Mouse (Mus musculus) CD4-positive helper T cell, adult 2 months (primary cell): ENCODE measurements around the gene Olfr12.
A peak's percentile ranks its signal among the peaks of the same experiment; 100 is the strongest.

Experiments used
- DNase-seq: peaks from one replicate; pipeline ENCODE4 v3.0.0-alpha.2; 2012; ENCODE audit warnings: low read depth, missing footprints, low spot score

Gene Olfr12

DNA sequence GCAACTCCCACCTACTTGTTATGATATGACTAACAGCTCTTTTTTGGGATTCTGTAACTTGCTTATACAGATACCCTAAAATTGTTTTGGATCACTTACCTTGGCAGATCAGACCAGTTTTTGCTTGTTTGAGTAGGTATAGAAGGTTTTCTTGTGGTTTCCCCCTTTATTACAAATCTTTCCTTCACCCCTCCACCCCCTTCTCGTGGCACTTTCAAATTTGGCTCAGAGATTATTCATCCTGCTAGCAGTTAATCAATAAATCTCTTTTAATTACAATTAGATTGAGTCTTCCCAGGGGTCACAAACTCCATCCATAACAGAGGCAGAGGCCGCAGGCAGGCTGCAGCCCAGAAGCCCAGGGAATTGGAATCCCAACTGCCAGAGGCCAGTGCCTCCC is at the start of gene Olfr12:
TSS of gene Olfr12 (plus strand) at position 301 of the 400 bp plus-strand sequence.
- DNase-seq, result no peak

DNA sequence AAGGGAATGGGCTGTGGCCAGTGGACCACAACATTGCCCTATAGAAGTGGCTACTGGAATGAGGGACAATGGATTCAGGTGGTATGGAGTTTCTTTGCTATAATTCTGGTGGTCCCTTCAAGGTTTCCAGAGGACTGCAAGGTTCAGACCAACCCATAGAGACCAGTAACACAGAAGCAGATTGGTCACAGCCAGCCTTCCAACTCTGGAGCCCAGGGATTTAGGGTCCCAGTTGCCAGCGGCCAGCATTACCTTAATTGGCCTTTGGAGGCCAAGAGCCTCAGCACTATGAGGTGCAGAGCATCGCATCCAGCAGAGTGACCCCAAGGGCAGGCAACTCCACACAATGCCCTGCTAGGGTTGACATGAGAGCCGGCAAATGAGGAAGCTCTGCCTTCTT is 46.6 kb upstream of the Olfr12 start, which contains the start of gene Olfr1413:
TSS of gene Olfr1413 (plus strand) at position 301 of the 400 bp plus-strand sequence.
- no peak for DNase-seq

DNA sequence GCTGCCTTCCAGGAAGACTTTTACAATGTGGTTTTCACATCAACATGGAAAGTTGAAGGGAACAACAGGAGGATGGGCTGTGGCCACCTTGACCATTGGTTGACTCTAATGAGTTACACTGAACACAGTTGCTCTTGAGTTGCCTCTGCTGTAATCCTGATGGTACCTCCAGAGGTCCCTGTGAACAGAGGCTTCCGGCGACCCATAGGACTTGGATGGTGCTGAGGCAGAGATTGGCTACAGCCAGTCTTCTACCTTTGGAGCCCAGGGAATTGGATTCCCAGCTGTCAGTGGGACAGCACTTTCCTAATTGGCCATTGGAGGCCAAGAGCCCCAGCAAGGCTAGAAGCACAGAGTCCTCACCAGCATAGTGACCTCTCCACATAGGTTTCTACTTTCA is 32.1 kb upstream of the Olfr12 start, which contains the start of gene Olfr1412:
TSS of gene Olfr1412 (plus strand) at position 301 of the 400 bp plus-strand sequence.
- DNase-seq, result no peak

DNA sequence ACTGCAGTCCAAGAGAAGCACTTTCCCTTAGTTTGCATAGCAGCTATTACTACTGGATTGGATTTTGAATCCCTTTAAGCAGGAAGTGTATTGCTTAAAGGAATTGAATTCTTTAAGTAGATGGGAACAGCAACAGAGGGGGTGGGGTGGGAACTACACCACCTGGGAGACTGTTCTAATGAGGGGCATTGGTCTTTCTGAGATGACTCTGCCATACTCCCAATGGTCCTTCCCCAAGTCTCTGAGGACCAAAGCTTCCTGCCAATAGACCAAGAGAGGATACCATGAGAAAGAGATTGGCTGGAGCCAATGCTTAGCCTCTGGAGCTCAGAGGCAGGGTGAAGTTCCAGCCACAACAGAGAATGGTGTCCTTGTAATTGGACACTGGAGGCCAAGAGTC is 23.5 kb upstream of the Olfr12 start, which contains the start of gene Olfr1411:
TSS of gene Olfr1411 (plus strand) at position 301 of the 400 bp plus-strand sequence.
- no peak for DNase-seq

DNA sequence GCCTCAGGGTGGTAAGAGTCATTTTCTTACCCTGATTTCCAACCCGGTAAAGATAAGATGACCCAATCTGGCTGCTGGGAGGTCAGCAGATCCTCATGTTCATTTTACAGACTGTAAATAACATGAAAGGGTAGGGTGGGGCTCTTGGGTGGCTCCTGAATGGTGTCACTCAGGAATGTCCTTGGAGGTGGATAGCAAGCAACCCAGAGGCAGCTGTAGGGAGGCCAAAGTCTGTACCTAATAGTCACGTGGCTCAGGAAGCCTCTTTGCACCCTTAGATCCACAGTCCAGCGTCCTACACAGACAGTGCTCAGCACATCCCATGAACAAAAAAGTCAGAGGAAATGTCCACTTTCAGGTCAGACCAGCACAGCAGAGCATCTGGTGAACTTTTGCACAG is 21.6 kb upstream of the Olfr12 start:
- DNase-seq, result no peak

DNA sequence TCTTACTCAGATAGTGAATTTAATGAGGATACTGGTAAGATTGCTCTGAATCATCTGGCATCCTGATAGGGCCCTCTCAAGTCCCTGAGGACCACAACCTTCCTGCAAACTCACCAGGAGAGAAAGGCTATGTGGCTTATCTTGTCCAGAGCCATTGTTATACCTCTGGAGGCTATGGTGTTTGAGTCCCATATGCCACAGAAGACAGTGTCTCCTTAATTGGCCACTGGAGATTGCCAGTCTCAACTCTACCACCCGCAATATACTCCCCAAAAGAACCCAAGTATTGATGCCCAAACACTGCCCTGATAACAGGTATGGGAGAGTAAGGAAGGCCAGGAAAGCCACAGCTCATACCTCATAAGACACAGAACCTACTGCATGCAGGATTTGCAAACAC is 12.1 kb upstream of the Olfr12 start, which contains the start of gene Olfr1410:
TSS of gene Olfr1410 (plus strand) at position 301 of the 400 bp plus-strand sequence.
- DNase-seq, result no peak

DNA sequence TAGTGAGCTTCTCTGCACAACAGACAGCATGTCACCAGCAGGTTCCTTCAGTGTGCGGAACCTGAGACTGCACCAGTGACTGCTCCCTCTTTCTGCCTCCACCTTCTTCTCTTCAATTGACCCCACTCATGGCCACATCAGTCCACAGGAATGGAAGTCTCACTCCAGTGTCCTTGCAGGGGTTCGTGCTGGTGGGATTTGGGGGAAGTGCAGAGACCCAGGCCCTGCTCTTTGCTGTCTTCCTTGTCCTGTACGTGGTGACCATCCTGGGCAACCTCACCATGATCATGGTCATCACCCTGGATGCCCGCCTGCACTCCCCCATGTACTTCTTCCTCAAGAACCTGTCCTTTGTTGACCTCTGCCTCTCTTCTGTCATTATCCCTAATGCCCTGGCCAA is 9.9 kb upstream of the Olfr12 start:
- no peak for DNase-seq

DNA sequence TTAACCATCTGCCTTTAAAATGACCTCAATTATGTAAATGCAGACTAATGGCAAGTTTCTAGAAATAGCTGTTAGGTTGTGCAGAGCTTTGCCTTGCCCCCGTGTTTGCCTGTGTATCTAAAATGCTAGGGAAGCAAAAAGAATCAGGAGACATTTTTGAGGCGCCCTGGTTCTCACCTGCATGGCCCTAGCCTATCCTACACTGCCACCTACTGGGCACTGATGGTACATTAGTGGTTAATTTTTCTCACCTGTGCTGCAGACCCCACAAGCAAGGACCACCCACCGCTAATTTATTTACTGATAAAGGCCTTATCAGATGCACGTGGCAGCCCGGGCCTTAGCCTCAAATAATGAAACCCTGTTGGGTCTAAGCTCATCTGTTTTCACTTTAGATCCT is 6.6 kb upstream of the Olfr12 start:
- DNase-seq, result peak; percentile 51

DNA sequence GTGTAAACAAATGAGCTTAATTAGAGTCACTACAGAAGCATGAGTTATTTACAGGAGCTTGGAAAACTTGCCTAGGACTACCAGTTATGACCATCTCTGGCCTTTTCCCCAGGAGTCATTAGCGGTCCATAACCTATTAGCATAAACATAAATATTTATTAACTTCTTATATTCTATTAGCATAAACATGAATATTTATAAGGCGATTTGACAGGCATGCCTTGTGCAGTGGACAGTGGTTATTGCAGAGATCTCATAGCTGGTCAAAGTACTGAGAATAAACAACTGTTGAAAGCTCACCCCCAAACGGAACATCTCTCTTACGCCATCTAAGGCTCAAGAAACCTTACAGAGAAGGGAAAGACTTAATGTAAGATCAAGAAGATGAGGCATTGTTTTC is 4.4 kb upstream of the Olfr12 start:
- DNase-seq, result no peak

DNA sequence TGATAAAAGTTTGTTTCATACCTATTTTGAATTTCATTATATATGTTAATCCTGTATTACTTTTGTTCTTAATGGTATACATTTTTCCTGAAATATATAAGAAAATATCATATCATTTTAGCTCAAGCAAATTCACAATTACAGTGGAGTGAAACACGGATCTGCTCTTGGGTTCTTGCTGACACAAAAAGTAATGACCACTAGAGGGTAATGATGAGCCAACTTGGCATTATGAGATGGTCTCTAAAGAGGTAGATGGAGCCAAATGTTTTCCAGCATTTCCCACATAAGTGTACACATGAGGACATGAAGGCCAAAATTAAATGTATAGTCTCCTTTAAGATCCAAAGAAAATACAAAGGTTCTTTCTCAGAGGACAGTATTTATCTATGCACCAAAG is 3.1 kb upstream of the Olfr12 start:
- DNase-seq, result no peak

DNA sequence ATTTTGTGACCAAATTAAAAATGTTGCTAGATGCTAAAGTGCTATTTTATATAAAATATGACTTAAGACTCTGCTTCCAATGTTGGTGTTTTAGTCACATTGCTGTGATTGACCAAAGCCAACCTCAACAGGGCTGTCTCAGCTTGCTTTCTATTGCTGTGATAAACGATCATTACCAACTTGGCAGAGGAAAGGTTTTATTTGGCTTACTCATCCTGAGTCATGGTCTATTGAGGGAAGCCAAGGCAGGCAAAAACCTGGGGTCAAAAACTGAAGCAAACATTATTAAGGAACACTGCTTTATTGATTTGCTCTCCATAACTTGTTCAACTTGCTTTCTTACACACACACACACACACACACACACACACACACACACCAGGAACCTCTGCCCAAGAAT is 1.5 kb upstream of the Olfr12 start:
- no peak for DNase-seq

DNA sequence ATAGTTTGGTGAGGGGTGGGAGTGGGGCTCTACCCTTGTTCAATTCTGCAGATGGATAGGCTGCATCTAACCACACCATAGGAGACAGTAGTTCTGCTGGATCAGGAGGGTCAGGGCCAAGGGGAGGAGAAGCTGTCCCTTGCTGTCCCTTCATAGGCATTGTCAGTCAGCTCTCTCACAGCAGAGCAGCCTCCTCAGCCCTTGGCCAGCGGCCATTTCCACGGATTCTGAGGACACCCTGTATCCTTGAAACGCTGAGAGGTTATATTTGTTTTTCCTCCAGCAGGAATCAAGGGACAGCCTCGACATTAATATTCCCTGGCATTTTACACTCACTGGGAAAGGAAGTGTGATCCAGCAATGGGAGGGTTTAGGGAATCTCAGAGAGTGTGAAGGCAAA is 772 bp downstream of the Olfr12 start:
- no peak for DNase-seq

DNA sequence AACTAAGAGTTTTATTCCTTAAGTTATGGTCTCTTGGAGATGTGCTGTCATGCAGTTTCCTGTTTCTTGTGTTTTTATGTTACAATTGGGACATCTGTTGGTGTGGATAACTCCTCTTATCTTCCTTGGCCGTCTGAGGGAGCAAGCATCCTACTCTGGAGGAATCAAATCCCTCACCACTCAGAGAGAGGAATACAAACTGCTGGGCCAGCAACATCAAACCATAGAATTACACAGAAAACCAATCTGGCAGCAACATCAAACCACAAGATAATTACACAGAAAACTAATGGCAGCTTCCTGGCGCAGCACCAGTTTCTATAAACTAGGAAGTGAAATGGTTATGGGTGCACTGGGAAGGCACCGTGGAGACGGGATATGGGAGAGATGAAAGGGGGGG is 10.6 kb downstream of the Olfr12 start:
- DNase-seq, result no peak

DNA sequence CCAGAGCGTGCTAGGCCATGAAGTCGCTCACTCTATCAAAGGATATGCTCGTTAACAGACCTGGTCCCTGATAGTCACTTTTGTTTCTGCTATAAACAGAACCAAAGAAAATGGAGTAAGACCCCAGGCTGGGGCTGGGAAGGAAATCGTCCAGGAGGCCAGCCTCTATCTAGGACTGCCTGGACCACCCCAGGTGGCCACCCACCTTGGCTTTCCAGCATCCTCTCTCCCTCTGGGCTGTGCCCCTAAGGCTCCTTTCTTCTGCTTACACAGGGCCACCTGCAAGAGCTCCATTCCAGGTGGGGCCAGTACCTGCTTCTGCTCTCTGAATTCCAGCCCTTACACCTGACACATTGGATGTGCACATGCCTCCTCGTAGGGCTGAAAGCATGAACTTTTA is 14.6 kb downstream of the Olfr12 start:
- DNase-seq, result no peak

DNA sequence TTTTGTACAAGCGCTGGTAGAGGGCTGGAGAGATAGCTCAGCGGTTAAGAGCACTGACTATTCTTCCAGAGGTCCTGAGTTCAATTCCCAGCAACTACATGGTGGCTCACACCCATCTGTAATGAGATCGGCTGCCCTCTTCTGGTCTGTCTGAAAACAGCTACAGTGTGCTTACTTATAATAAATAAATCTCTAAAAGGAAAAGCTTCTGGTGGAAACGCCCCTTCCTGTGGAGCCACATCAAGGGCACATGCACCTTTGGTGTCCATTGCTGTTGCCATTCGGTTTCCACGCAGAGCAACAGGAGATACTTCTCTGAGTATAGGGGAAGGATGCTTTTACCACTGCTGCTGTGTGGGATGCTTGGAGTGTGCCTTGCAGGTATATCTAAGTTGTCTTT is 15.4 kb downstream of the Olfr12 start:
- peak; percentile 71 for DNase-seq

DNA sequence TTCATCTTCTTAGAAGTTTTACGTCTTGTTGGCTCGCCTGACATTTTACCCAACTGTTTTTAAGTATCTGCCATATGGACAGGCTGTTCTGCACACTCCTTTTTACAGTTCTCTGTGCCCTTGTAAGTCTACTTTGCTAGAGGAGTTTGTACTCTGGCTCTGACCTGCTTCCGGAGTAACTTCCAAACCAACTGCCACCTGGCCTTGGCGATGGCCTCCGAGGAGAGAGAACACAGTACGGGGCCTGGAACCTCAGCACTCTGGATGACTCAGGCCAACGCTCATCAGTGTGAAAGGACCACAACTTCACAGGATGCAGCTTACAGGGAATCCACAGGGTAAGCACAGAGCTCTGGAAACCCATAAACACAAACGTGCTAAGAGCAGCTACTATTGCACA is 16.1 kb downstream of the Olfr12 start:
- DNase-seq, result no peak

DNA sequence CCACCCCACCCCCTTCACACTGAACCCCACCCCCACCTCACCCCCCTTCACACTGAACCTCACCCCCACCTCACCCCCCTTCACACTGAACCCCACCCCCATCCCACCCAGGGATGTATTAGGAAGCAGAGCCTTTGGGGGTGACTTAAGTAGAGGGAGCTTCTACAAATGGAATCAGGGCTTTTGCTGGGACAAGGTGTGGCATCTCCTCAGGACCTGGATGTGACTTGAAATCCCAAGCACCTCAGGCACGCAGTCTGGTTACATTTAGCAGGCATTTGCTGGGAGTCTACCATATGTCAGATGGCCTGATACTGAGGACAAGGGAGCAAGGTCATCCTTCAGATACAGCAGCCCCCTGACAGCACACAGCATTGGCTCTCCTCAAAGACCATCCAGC is 17.0 kb downstream of the Olfr12 start:
- no peak for DNase-seq

DNA sequence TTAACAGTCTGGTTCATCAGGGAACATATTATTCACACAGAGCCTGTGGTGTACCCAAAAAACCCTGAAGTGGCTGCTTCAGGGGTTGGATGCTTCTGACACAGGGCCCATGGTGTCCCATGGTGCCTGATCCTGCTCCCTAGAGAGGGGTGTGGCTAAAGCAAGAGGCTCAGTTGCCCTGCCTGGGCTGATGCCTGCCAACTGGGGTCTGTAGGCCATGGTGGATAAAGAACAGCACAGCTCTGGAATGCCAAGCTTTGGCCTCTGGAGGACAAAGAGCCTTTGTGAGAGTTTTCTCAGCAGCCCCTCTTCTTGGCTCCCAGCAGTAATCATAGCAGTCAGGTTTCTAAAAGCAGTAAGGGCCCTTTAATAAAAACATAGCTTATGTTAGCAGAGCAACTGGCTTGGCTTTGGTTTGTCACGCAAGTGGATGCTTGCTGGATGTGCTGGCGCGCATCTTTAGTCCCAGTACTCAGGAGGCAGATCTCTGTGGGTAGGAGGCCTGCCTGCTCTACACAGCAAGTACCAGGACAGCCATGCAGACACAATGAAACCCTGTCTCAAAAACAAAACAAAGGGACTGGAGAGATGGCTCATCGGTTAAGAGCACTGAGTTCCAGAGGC is 17.5 kb downstream of the Olfr12 start:
- no peak for DNase-seq

DNA sequence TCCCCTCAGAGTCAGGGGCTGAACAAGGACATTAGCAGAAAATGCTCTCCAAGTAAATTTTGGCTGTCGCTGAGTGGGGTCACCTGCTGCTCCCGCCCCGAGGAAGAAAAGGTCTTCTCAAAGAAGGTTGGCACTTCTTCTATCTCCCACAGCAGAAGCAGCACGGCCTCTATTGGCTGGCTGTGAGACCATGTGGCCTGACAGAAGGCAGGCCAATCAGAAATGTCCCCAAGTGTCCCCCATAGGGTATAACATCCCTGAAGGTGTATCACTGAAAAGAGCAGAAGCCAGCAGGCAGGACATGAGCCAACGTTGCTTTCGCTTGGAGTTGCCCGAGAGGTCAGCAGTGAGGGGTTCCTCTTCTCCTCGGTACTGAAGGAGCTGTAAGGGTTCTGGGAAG is 18.4 kb downstream of the Olfr12 start:
- DNase-seq, result no peak

DNA sequence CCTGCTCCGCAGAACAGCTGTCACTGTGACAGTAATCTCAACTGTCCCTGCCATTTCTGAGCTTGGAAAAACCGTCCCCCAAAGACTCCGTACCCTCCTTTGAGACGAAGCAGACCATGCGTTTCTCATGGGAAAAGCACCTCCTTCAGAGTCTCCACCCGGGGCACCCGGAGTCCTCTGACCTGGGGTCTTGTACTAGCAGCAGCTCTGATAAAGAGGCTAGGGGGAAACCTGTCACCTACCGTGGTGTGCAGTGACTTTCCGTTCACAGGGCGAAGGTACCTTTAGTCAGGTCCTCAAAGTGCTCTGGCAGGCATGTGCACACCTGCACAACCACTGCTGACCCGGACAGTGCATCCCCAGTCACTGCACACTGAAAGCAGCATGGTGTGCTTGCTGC is 19.1 kb downstream of the Olfr12 start:
- DNase-seq, result no peak

DNA sequence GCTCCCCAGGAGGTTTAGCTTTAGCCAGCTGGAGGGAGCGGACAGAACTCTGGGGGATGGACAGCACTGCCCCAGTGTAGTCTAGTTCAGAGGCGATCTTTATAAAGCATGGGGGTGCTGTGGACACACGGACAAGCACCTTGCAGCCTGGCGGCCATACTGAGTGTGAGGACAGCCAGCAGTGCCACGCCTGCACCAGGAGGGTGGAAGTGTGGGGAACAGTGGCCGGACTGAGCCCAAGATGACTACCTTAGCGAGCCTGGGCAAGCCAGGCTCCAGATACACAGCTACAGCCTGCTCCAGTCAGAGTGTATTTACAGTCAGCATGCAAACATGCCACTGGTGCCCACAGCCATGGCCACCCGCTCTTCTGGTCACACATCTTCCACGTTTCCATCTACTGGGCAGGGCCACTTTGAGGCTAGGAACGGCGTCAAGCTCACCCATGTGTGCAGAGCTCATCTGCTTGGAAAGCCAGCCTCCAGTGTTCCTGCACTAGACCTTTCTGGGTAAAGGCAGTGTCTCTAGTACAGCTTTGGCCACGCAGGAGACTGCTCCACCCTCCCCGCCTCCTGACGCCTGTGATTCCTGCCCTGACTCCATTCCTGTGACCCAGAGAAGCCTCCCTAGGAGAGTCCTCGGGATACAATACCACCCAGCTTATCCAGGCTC is 20.0 kb downstream of the Olfr12 start:
- no peak for DNase-seq

DNA sequence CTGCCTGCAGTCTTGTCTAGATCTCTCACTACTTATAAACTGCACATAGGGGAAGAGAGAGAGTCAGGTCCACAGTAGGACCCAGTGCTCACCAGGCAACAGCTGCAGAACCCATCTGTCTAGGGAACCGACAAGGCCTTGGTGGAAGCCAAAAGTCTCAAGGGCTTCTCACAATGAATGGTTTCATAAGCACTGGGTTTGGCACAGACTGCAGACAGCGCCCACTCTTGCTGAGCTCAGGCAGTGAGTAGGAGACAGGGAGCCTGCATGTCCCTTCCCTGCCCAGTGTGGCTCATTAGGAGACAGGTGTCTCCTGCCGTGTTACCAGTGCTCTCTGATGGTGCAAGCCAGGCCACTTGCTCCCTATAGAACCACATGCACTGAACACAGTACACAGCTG is 20.6 kb downstream of the Olfr12 start:
- DNase-seq, result no peak

DNA sequence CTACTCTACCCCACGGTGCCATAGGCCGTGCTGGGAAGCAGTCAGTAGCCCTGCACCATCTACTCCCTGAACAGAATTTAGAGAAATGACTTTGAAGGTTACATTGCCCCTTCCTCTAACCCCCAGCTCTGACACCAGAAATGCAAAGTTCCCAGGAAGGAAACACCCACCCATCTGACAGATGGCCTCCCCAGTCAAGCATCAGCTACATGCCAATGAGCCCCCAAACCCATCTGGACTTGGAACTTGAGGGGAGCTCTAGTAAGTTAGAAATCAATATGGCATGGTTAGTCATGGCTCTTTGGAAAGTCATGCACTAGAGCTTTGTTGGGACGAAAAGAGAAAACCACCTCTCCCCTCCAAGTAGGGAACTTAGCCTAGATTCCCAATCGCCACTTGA is 21.1 kb downstream of the Olfr12 start:
- no peak for DNase-seq
